Mouse (Mus musculus) frontal cortex, adult 2 months (tissue): Measurements from ENCODE around the gene Gm20388. TPM values are rescaled to one million over a fixed set of nuclear protein-coding genes. Genes with fewer than 3 reads are reported as not detected.

Experiments used
- DNase-seq, 2 experiments: peaks; one replicate each; pipeline ENCODE4 v3.0.0; 2022; ENCODE audit warnings: low spot score in 1 of 2; ENCODE audit errors: extremely low spot score in 1 of 2
- polyA plus RNA-seq: library from polyadenylated mRNA; depleted of rRNA; stranded (reverse); fragments of >200 nt; gene quantifications from 2 replicates; pipeline ENCODE4 v1.2.3, GENCODE M21; 2012

The Gm20388 gene
- polyA plus RNA-seq, 1 experiment, result 22.2 TPM

- peak in 1 of 2 experiments; percentile 30 for DNase-seq
These were observed 2904.0 kb downstream of the Gm20388 start for GRCm38 (mm10) chr8:122814608-122815007.

DNA sequence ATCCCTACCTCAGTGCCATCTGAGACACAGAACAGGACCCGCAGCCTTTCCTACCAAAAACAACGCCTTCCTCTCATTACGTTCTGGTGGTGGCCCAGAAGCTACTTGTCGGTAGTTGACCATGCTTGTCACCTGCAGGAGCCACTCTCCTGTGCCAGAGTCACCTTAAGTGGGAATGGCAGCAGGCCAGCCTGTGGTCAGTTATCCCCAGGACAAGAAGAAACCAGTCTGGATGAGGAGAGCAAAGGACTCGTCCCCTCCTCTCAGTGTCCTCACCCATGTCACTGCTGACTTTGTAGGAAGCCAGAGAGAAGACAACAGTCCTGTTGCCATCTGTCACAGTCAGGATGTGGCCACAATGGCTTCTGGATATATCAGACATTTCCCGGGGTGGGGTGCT, 2906.3 kb downstream of the Gm20388 start:
- DNase-seq, result no peak

DNA sequence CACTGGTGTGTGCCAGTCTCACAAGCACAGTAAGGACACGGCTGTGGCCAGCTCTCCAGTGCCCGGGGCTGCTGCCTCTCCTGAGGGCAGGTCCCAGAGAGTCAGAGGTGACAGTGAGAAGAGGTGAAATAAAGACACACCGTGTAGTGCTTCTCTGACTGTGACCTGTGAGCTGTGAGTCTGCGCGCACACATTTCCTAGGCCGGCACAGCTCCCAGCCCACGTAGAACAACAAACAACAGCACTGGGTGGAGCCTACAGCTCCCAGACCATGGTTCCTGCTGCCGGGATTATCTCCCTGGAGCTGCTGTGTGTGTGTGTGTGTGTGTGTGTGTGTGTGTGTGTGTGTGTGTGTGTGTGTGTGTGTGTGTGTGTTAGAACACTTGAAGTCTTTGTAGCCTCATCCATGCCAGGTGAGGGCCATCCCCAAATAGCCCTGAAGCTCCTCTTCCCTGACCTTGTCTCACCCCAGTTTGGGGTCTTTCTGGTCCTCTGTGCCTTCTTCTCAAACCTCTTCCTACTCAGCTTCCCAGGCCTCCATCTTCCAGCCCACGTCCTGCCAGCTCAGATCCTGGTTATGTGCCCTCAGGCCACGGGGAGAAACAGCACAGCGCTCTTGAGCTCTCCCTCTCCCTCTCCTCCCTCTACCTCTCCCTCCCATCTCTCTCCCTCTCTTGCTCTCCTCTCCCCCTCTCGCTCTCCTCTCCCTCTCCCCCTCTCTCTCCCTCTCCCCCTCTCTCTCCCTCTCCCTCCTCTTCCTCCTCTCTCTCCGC, 2907.3 kb downstream of the Gm20388 start:
- DNase-seq, result no peak

- no peak for DNase-seq
These were observed 2909.1 kb downstream of the Gm20388 start for GRCm38 (mm10) chr8:122819776-122820175.

DNA sequence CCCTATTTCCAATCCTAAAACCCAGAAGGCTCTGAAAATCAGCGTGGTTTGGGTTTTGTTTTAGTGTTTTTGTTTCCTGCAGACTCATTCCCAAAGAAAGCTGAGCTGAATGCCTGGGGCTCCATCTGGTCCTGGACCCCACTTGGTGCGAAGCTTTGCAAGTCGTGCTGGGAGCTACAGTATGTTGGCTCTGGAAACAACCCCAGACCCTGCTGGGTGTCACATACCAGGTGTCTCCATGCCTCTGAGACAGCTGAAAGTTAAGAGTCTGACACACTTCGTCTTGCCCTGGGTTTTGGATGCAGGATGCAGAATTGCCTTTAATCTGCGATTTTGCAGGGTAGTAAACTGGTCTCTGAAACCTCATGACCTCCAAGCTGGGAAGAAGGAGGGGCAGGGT, 2913.9 kb downstream of the Gm20388 start:
- DNase-seq, result no peak

GRCm38 (mm10) chr8:122824986-122825385, 2914.3 kb downstream of the Gm20388 start:
- DNase-seq, result no peak

DNA sequence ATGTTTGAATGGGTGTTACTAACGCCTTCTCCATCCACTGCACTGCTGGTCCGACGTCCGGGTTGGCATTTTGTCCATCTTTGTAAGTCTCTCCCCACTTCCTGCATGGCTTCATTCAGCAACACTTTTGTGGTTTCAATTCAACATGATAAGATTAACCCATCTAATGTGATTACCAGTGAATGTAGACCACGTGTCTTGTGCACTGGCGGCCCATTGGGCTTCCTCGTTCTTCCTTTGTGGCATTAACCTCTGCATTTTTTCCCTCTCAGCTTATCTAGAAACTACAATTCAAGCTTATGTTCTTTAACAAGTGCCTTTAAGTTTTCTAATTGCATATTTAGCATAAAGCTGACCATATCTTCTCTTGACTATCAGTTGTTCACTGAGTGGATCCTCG, 2914.8 kb downstream of the Gm20388 start:
- DNase-seq, result no peak

GRCm38 (mm10) chr8:122829396-122829795, 2918.8 kb downstream of the Gm20388 start:
- DNase-seq, result peak in 1 of 2 experiments; percentile 20

DNA sequence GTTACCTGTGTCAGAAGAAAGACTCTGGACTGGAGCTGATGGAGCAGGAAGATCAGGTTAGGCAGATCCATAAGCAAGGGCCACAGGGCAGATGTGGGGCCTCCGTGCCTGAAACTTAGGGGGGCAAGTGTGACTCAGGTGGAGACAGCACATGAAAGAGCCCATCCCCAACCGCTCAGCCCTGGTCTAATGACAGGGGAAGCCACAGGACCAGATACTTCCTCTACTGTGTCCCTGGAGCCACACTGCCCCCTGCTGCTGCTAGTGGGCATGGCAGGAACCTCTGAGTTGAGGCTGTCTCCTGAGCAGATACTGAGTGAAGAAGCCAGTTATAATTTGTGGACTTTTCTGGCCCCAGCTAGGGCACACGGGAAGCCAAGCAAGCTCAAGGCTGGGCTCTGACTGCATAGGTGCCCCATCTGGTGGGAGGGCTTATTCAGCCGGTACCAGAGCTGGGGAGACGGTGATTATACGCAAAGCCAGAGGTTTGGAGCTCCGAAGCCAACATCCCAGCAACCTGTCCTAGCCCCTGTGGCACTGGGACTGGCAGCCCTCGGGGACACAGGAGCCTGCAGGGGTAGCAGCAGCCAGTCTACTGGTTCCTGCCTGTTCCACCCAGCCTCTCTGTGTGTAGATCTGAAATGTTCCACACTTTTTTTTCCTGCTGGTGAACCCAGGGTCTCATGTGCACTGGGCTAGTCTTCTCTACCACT, 2919.9 kb downstream of the Gm20388 start:
- DNase-seq, result peak; percentile 79 to 98

GRCm38 (mm10) chr8:122834416-122834815, 2923.8 kb downstream of the Gm20388 start:
- DNase-seq, result no peak

DNA sequence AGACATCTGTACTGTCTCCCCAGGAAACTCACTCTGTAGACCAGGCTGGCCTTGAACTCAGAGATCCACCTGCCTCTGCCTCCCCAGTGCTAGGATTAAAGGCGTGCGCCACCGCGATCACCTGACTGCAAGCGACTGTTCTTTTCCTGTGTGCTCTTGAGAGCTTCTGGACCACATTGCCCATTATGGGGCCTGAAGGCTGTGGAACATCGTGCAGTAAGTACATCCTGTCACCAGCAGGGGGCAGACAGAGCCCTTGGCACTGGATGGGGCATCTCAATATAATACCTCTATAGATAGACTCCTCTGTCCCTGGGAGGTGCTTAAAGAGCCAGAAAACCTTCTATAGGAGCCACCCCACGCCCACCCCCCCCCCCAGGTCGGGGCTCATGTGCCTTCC, 2924.3 kb downstream of the Gm20388 start:
- peak in 1 of 2 experiments; percentile 91 for DNase-seq

DNA sequence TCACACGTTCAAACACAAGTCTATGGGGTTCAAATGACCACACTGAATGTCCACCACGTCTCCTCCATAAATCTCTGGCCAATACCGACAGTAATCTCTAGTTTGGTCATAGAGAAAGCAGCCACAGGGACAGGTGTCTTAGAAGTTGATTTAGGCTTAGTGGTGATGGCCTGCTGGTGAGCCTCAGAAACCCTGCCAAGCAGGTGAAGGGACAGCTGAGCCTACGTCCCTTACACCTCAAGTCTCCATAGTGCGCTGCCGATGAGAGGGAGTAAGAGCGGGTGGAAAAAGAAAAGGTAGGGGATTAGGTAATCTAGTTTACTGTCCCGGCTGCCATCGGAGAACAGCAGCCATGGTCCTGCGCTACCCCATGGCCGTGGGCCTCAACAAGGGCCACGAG, 2925.6 kb downstream of the Gm20388 start:
- no peak for DNase-seq

DNA sequence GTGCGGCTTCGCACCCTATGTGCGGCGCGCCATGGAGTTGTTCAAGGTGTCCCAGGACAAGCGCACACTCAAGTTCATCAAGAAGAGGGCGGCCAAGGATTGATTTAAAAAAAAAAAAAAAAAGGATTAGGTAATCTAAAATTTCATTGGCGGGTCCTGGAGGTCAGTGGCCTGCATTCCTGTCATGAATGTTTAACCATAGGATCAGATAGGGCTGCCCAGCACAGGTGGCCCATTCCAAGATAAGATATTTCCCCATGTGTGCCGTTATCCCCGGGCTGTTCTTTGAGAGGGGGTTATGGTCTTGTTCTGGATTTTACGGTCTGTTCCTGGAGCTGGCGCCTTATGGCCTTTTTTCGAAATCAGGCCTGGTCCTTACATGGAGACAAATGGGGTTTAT, 2926.1 kb downstream of the Gm20388 start:
- DNase-seq, result no peak

- DNase-seq, result no peak
These were observed 2933.5 kb downstream of the Gm20388 start for GRCm38 (mm10) chr8:122844161-122844560.

DNA sequence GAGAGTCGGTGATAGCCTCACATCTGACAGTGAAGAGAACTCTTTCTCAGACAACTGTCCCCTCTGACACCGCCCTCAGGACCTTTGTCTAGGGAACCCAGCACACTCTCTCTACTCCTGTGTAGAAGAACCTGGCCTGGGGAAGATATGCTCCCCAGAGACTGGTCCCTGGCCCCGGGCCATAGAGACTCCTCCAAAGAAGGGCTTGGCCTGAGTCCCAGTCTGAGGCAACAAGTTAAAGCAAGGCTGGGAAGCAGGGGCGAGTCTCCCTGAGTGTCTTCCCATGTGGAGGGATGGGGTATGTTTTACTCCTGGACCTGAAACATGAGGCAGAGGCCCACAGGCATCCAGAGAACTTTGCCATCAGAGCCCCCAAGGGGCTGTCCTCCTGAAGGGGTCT, 2935.0 kb downstream of the Gm20388 start:
- DNase-seq, result no peak

- peak in 1 of 2 experiments; percentile 26 for DNase-seq
These were observed 2937.4 kb downstream of the Gm20388 start, which contains the start of gene Cdh15 for GRCm38 (mm10) chr8:122847829-122848561. Gene Cdh15, plus strand, starts transcription at chr8:122847966.

- DNase-seq, result no peak
These were observed 2938.7 kb downstream of the Gm20388 start for GRCm38 (mm10) chr8:122849152-122849910.

GRCm38 (mm10) chr8:122850641-122851240, 2940.1 kb downstream of the Gm20388 start:
- DNase-seq, result no peak

- no peak for DNase-seq
These were observed 2941.3 kb downstream of the Gm20388 start for GRCm38 (mm10) chr8:122851692-122852545.
